Mouse (Mus musculus) midbrain, embryonic 12.5 days (tissue): ENCODE measurements around the gene Fbxo4. TPM values are rescaled to one million over a fixed set of nuclear protein-coding genes. Genes with fewer than 3 reads are reported as not detected.

Experiments
- ATAC-seq: fragments of 200-750 bp; cut with Nextera tagmentation; 2 replicates; pipeline ENCODE4 v1.8.0; 2017; ENCODE audit warnings: low read depth, moderate TSS enrichment, moderate library complexity; ENCODE audit not compliant: low FRiP score
- H3K27ac ChIP-seq: fragments of 300-500 bp; sonication (generic); replicated peaks from 2 replicates; pipeline ENCODE4 v1.5.1; 2016; ENCODE audit warnings: mild to moderate bottlenecking
- H3K27me3 ChIP-seq: fragments of 300-500 bp; sonication (generic); 2 replicates; pipeline ENCODE4 v1.6.1; 2016; ENCODE audit warnings: mild to moderate bottlenecking
- H3K36me3 ChIP-seq: fragments of 300-500 bp; sonication (generic); 2 replicates; pipeline ENCODE4 v1.6.1; 2016
- H3K4me1 ChIP-seq: fragments of 300-500 bp; sonication (generic); 2 replicates; pipeline ENCODE4 v1.6.1; 2016
- H3K4me2 ChIP-seq: fragments of 300-500 bp; sonication (generic); replicated peaks from 2 replicates; pipeline ENCODE4 v1.6.1; 2016; ENCODE audit warnings: mild to moderate bottlenecking, moderate library complexity
- H3K4me3 ChIP-seq: fragments of 300-500 bp; sonication (generic); 2 replicates; pipeline ENCODE4 v1.5.1; 2016; ENCODE audit warnings: mild to moderate bottlenecking
- H3K9ac ChIP-seq: fragments of 300-500 bp; sonication (generic); replicated peaks from 2 replicates; pipeline ENCODE4 v1.6.1; 2016; ENCODE audit warnings: mild to moderate bottlenecking, moderate library complexity
- H3K9me3 ChIP-seq: fragments of 300-500 bp; sonication (generic); 2 replicates; pipeline ENCODE4 v1.6.1; 2016; ENCODE audit warnings: mild to moderate bottlenecking
- WGBS: fragments of 180-500 bp; shearing (Covaris S2); methylation state at CpG from one replicate; pipeline ENCODE4 v1.1.7; 2016; 5-methylcytosine and 5-hydroxymethylcytosine counted together
- polyA plus RNA-seq: library from polyadenylated mRNA; unstranded; fragments of >200 nt; fragmentation: Nextera tagmentation; extraction: Ambion mirVana; gene quantifications from 2 replicates; pipeline ENCODE4 v1.2.1, GENCODE M21; 2016

The Fbxo4 gene
- polyA plus RNA-seq, 1 experiment from 2014 or later: 7.8 TPM

GRCm38 (mm10) chr15:4000536-4000935 is 21.2 kb upstream of the Fbxo4 start:
- Histone ChIP-seq H3K4me3 (no peak overlapping the region), H3K27ac (no peak overlapping the region), H3K27me3 (no peaks in the 10 kb centered on the region), H3K4me2 (no peak overlapping the region), H3K9ac (no peak overlapping the region), H3K4me1 (no peaks in the 10 kb centered on the region), H3K36me3 (no peaks in the 10 kb centered on the region), H3K9me3 (peaks cover 7% of the 10 kb centered on the region)
- no peak for ATAC-seq
- 84% methylated on average over 2 of the region's 2 CpGs for WGBS

GRCm38 (mm10) chr15:3999144-3999543 is 19.8 kb upstream of the Fbxo4 start:
- Histone ChIP-seq H3K4me2 (no peak overlapping the region), H3K4me1 (peaks cover 5% of the 10 kb centered on the region)
- WGBS: 72% methylated on average over 2 of the region's 2 CpGs

GRCm38 (mm10) chr15:3996267-3997010 is 17.1 kb upstream of the Fbxo4 start:
- H3K9me3 ChIP-seq: no peaks in the 10 kb centered on the region
- peak overlapping the region; percentile 66 for H3K4me2 ChIP-seq
- peak overlapping the region; percentile 78 for H3K27ac ChIP-seq
- peaks cover 7% of the 10 kb centered on the region for H3K36me3 ChIP-seq
- no peaks in the 10 kb centered on the region for H3K27me3 ChIP-seq
- H3K9ac ChIP-seq: peak overlapping the region; percentile 52
- ATAC-seq: no peak; the same call in 1 of the 2 replicates
- WGBS: 22% methylated on average over 14 of the region's 14 CpGs
- H3K4me3 ChIP-seq: peak overlapping the region; percentile 69
- H3K4me1 ChIP-seq: peaks cover 11% of the 10 kb centered on the region

More at GRCm38 (mm10) chr15:3999144-3999543, 19.8 kb upstream of the Fbxo4 start:
- ATAC-seq: no peak
- H3K36me3 ChIP-seq: no peaks in the 10 kb centered on the region
- H3K9me3 ChIP-seq: no peaks in the 10 kb centered on the region
- no peak overlapping the region for H3K9ac ChIP-seq
- H3K27me3 ChIP-seq: no peaks in the 10 kb centered on the region
- no peak overlapping the region for H3K27ac ChIP-seq
- H3K4me3 ChIP-seq: no peak overlapping the region

- WGBS: under 1% methylated on average over 61 of the region's 61 CpGs
- Histone ChIP-seq H3K4me2 (peak within 1 kb of the TSS; percentile 66), H3K27ac (peak within 1 kb of the TSS; percentile 94), H3K9ac (peak within 1 kb of the TSS; percentile 81), H3K27me3 (no peaks in the 10 kb centered on the region), H3K4me3 (peak within 1 kb of the TSS; percentile 69), H3K4me1 (peaks cover 11% of the 10 kb centered on the region), H3K9me3 (no peaks in the 10 kb centered on the region), H3K36me3 (peaks cover 12% of the 10 kb centered on the region)
- ATAC-seq: peak; percentile 99
These were observed 16.3 kb upstream of the Fbxo4 start, which contains the start of gene AW549877 for GRCm38 (mm10) chr15:3995448-3996266. TSS of gene AW549877 (minus strand) at chr15:3995744.

GRCm38 (mm10) chr15:3994852-3995447 is 15.6 kb upstream of the Fbxo4 start:
- Histone ChIP-seq H3K4me1 (peaks cover 11% of the 10 kb centered on the region), H3K9me3 (no peaks in the 10 kb centered on the region), H3K4me2 (peak overlapping the region; percentile 66), H3K27me3 (no peaks in the 10 kb centered on the region), H3K36me3 (peaks cover 19% of the 10 kb centered on the region), H3K4me3 (peak overlapping the region; percentile 69), H3K9ac (peak overlapping the region; percentile 81), H3K27ac (peak overlapping the region; percentile 94)
- no peak for ATAC-seq
- WGBS: 27% methylated on average over 14 of the region's 14 CpGs

GRCm38 (mm10) chr15:3987981-3988380 is 8.6 kb upstream of the Fbxo4 start:
- H3K4me1 ChIP-seq: no peaks in the 10 kb centered on the region
- no peak for ATAC-seq
- H3K4me2 ChIP-seq: no peak overlapping the region
- H3K27ac ChIP-seq: no peak overlapping the region
- peaks cover 65% of the 10 kb centered on the region for H3K36me3 ChIP-seq
- H3K9me3 ChIP-seq: no peaks in the 10 kb centered on the region
- no peaks in the 10 kb centered on the region for H3K27me3 ChIP-seq
- H3K9ac ChIP-seq: no peak overlapping the region
- no peak overlapping the region for H3K4me3 ChIP-seq
- 58% methylated on average over 2 of the region's 2 CpGs for WGBS

GRCm38 (mm10) chr15:3984876-3985275 is 5.5 kb upstream of the Fbxo4 start:
- no peak for ATAC-seq
- no peaks in the 10 kb centered on the region for H3K4me1 ChIP-seq
- H3K27me3 ChIP-seq: no peaks in the 10 kb centered on the region
- H3K9ac ChIP-seq: no peak overlapping the region
- no peaks in the 10 kb centered on the region for H3K9me3 ChIP-seq
- peaks cover 46% of the 10 kb centered on the region for H3K36me3 ChIP-seq
- 92% methylated on average over 2 of the region's 2 CpGs for WGBS
- no peak overlapping the region for H3K27ac ChIP-seq
- no peak overlapping the region for H3K4me2 ChIP-seq
- no peak overlapping the region for H3K4me3 ChIP-seq

- H3K4me1 ChIP-seq: no peaks in the 10 kb centered on the region
- H3K4me3 ChIP-seq: no peak overlapping the region
- ATAC-seq: no peak
- no peak overlapping the region for H3K9ac ChIP-seq
- WGBS: 94% methylated on average over 5 of the region's 5 CpGs
- no peak overlapping the region for H3K27ac ChIP-seq
- H3K4me2 ChIP-seq: no peak overlapping the region
- H3K27me3 ChIP-seq: no peaks in the 10 kb centered on the region
- no peaks in the 10 kb centered on the region for H3K9me3 ChIP-seq
- peaks cover 30% of the 10 kb centered on the region for H3K36me3 ChIP-seq
These were observed 3.4 kb upstream of the Fbxo4 start for GRCm38 (mm10) chr15:3982732-3983131.

- Histone ChIP-seq H3K4me3 (no peak overlapping the region; the same call in 1 of the 2 replicates), H3K9ac (no peak overlapping the region), H3K4me1 (no peaks in the 10 kb centered on the region), H3K27ac (peak overlapping the region; percentile 96), H3K4me2 (peak overlapping the region; percentile 67), H3K9me3 (no peaks in the 10 kb centered on the region), H3K36me3 (peaks cover 11% of the 10 kb centered on the region; the same call in 1 of the 2 replicates), H3K27me3 (no peaks in the 10 kb centered on the region)
- no peak for ATAC-seq
- WGBS: 92% methylated on average over 3 of the region's 3 CpGs
These were observed 498 bp upstream of the Fbxo4 start for GRCm38 (mm10) chr15:3979871-3980270.

- ATAC-seq: no peak; the same call in 1 of the 2 replicates
- WGBS: 84% methylated on average over 2 of the region's 2 CpGs
- H3K27me3 ChIP-seq: no peaks in the 10 kb centered on the region
- no peaks in the 10 kb centered on the region for H3K36me3 ChIP-seq
- H3K9ac ChIP-seq: no peak overlapping the region
- H3K4me1 ChIP-seq: no peaks in the 10 kb centered on the region
- H3K27ac ChIP-seq: no peak overlapping the region
- H3K4me2 ChIP-seq: no peak overlapping the region
- H3K4me3 ChIP-seq: no peak overlapping the region
- H3K9me3 ChIP-seq: no peaks in the 10 kb centered on the region
These were observed 1.1 kb downstream of the Fbxo4 start for GRCm38 (mm10) chr15:3978279-3978678.

- Histone ChIP-seq H3K27ac (no peak overlapping the region), H3K4me1 (no peaks in the 10 kb centered on the region), H3K4me3 (no peak overlapping the region), H3K9ac (no peak overlapping the region), H3K4me2 (no peak overlapping the region), H3K36me3 (no peaks in the 10 kb centered on the region), H3K27me3 (no peaks in the 10 kb centered on the region), H3K9me3 (no peaks in the 10 kb centered on the region)
- WGBS: 90% methylated on average over 3 of the region's 3 CpGs
- no peak for ATAC-seq
These were observed 6.1 kb downstream of the Fbxo4 start for GRCm38 (mm10) chr15:3973300-3973699.

GRCm38 (mm10) chr15:3970193-3970592 is 9.2 kb downstream of the Fbxo4 start:
- 95% methylated on average over 6 of the region's 6 CpGs for WGBS
- no peaks in the 10 kb centered on the region for H3K4me1 ChIP-seq
- no peaks in the 10 kb centered on the region for H3K27me3 ChIP-seq
- H3K4me2 ChIP-seq: no peak overlapping the region
- H3K9ac ChIP-seq: no peak overlapping the region
- H3K27ac ChIP-seq: no peak overlapping the region
- H3K4me3 ChIP-seq: no peak overlapping the region
- no peaks in the 10 kb centered on the region for H3K36me3 ChIP-seq
- no peak for ATAC-seq
- H3K9me3 ChIP-seq: no peaks in the 10 kb centered on the region
